Mouse (Mus musculus): ENCODE data around the gene Ablim1.

DNA sequence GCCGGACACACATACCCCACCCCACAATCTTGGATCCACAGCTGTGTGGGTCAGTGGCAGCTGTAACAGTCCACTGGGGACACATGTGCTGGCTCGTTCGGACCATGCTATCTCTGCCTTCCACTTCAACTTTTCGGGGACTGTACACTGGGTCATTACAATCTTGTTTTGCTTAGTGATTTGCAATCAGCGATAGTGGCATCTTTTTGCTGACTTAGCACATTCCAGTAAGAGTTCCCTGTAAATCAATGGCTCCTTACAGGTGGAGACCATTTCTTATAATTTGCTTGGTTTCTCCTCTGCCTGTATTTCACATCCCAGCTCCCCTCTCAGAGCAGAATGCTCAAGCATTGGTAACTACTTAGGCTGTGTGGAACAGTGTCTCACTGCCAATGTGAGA lies 140.7 kb downstream of the Ablim1 start:
- TF ChIP-seq CTCF (IDR thresholded peaks at IDR 0.05; ENCODE audit: control insufficient read depth, insufficient read depth, insufficient read length) (no peak), MYOG (IDR thresholded peaks at IDR 0.05; ENCODE audit: control insufficient read depth, extremely low read depth, insufficient read length) (no peak), USF1 (IDR thresholded peaks at IDR 0.05; ENCODE audit: low read depth) (no peak)

All from C2C12 (cell line).